Mouse (Mus musculus): ENCODE results near the gene Pitpnm2. TPM values are rescaled to one million over a fixed set of nuclear protein-coding genes. Genes with fewer than 3 reads are reported as not detected.
A peak's percentile ranks its signal among the peaks of the same experiment; 100 is the strongest.

Pitpnm2 gene
- polyA plus RNA-seq, 1 experiment from 2014 or later: 1.9 TPM

DNA sequence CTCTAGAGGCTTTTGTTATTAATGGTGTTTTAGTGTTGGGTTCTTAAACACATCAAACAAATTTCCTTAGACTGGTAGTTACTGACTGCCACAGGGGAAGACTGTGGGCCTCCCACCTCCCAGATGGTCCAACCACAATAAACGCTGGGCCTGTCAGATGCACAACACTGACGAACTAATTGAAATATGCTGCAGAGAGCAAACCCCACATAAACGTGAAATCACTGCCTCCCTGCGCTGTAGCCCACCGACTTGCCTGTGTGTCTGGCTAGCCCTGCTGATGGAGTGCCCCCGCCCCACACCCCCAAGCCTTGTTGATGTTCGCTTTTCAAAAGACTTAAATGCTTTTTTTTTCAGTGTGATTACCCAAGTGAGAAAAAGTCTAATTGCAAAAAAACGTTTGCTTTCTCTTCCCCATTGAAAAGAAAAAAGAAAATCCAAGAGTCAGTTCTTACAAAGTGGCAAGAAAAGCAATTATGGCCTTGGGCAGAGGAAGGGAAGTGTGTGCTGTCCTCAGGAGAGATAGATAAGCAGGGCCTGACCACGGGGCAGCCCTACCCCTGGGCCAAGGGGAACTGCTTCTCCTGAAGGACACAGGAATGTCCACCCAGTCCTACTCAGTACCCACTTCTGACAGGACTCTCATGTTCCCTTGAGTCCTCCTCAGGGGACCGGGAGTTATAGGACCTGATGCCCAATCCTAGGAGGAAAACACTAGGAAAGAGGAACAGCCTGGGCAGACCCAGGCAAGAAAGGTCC, 7.7 kb downstream of the Pitpnm2 start:
- H3K4me1 ChIP-seq (ENCODE audit: control insufficient read depth, low read depth, low read length): peaks cover 3% of the 10 kb centered on the region
- no peak overlapping the region for H3K4me3 ChIP-seq (ENCODE audit: low read depth, low read length)
- H3K27ac ChIP-seq (ENCODE audit: low read length): no peak overlapping the region
- no peaks in the 10 kb centered on the region for H3K9me3 ChIP-seq (replicated peaks; ENCODE audit: control insufficient read depth, low read length)
- 36% methylated on average over 10 of the region's 10 CpGs for WGBS (ENCODE audit: insufficient replicate concordance)
- no peaks in the 10 kb centered on the region for H3K27me3 ChIP-seq (ENCODE audit: control insufficient read depth, insufficient read depth, low read depth, low read length)
- H3K4me2 ChIP-seq (ENCODE audit: low read depth, low read length): no peak overlapping the region
- H3K9ac ChIP-seq (ENCODE audit: low read depth, low read length): no peak overlapping the region
- ATAC-seq (ENCODE audit: low read depth): no peak
- H3K36me3 ChIP-seq (ENCODE audit: control insufficient read depth, insufficient read depth): peaks cover 4% of the 10 kb centered on the region

DNA sequence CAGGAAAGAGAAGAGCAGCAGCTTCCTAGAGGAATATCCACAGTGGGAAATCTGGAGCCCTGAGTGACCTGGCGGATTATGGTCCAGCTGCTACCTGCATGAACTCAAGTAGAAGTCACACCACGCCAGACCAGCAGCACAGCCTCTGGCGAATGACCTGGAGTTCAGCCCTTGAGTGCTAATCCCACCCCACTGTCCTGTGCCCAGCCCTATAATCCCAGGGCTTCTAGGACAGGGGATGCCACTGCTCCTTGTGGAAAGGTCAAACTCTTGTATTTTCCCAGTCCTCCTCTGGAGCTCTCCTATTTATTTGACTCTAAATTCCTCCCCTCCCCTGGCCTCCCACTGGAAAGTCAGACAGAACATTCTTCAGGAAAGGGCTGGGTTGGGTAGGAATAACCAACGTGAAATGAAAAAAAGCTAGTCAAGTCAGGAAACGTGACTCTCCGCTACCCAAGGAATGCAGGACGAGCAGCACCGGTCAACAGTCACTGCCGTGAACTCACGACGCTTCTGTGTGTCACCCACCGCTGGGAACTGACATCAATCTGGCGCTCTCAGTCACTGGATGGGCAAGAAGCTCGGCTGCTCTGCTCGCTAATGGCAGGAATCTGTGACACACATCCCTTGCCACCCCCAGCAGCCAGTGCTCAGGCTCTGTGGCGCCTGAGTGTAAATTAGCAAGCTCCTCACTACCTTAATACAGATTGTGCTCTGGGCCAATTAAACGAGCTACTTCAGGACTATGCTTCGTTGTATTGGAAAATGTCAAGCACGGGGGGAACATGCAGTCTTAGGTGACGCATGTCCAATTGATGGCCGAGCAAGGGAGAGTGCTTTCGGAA, 8.5 kb downstream of the Pitpnm2 start:
- no peak for ATAC-seq (ENCODE audit: low read depth)
- Histone ChIP-seq H3K27me3 (ENCODE audit: control insufficient read depth, insufficient read depth, low read depth, low read length) (no peaks in the 10 kb centered on the region), H3K4me2 (ENCODE audit: low read depth, low read length) (no peak overlapping the region), H3K9ac (ENCODE audit: low read depth, low read length) (no peak overlapping the region), H3K9me3 (replicated peaks; ENCODE audit: control insufficient read depth, low read length) (no peaks in the 10 kb centered on the region), H3K4me3 (ENCODE audit: low read depth, low read length) (no peak overlapping the region), H3K4me1 (ENCODE audit: control insufficient read depth, low read depth, low read length) (peaks cover 3% of the 10 kb centered on the region), H3K36me3 (ENCODE audit: control insufficient read depth, insufficient read depth) (no peaks in the 10 kb centered on the region), H3K27ac (ENCODE audit: low read length) (no peak overlapping the region)
- 57% methylated on average over 22 of the region's 22 CpGs for WGBS (ENCODE audit: insufficient replicate concordance)

DNA sequence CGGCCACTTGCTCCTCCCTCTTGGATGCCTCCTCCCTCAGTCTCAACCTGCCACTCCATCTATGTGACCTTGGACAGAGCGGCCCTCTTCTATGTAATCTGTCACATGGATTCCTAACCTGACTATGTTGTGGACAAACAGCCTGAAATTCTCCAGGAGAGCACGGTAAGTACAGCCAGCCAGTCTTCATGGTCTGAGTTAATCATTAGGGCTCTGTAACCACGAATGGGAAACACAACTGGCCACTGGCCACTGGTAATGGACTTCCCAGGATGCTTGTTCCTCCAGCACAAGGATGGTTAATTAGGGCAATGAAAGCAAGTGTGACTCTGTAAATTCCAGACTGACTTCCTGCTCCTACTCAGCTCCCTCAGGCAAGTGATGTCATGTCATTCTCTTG, 13.4 kb downstream of the Pitpnm2 start:
- peak; percentile 73 for ATAC-seq (ENCODE audit: low read depth)
- Histone ChIP-seq H3K9me3 (replicated peaks; ENCODE audit: control insufficient read depth, low read length) (no peaks in the 10 kb centered on the region), H3K4me2 (ENCODE audit: low read depth, low read length) (no peak overlapping the region), H3K27ac (ENCODE audit: low read length) (peak overlapping the region; percentile 83), H3K9ac (ENCODE audit: low read depth, low read length) (no peak overlapping the region), H3K36me3 (ENCODE audit: control insufficient read depth, insufficient read depth) (no peaks in the 10 kb centered on the region), H3K4me1 (ENCODE audit: control insufficient read depth, low read depth, low read length) (peaks cover 29% of the 10 kb centered on the region), H3K4me3 (ENCODE audit: low read depth, low read length) (no peak overlapping the region), H3K27me3 (ENCODE audit: control insufficient read depth, insufficient read depth, low read depth, low read length) (no peaks in the 10 kb centered on the region)
- 64% methylated on average over 4 of the region's 4 CpGs for WGBS (ENCODE audit: insufficient replicate concordance)

DNA sequence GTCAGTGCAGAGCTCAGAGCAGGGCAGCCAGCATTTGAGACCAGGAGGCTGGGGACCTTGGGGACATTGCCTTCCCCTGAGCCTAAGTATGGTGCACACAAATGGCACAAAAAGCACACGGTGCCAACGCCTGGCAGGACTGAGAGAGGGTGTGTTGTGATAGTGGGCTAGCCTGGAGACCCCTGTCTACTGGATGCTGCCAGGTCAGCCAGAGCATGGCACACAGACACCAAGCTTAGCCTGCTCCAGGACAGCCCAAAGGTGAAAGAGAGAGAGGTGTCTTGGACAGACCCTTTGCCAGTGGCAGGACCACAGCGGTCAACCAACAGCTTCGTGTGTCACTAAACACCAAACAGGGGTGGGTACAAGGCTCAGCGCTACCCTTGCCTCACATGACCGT, 14.8 kb downstream of the Pitpnm2 start:
- ATAC-seq (ENCODE audit: low read depth): no peak
- no peaks in the 10 kb centered on the region for H3K36me3 ChIP-seq (ENCODE audit: control insufficient read depth, insufficient read depth)

DNA sequence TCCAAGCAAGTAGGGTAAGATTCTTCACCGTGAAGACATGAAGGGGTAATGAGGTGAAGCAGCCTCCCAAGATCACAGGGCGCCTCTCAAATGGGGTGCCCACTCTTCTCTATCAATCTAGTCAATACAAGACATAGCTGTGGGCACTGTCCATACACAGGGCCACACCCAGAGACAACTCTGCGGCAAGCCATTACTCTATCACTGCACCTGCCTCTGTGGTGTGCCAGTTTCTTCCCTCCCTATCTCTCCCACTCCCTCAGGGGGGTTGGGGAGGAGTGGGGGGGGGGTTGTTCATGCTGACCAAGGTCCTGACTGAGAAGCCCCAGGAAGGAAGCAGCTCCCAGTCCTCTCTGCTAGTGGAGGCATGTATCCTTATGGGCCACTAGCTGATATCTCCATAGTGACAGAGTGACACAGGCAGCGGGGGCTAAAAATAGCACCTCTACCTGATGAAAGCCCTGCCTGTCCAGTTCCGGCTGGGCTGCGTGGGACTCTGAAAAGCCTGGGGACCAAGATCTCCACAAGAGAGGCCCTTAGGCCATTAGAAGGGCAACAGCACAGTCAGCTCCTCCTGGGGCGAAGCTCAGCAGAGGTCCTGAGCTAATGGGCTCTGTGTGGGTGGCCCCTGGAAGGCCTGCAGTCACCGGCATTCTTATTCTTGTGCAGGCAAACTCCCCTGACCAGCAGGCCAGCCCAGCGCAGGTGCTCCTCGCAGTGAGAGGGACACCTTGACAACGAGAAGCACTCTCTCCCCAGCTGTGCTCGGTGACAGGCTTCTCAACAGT, 15.5 kb downstream of the Pitpnm2 start:
- H3K9me3 ChIP-seq (replicated peaks; ENCODE audit: control insufficient read depth, low read length): no peaks in the 10 kb centered on the region
- H3K27me3 ChIP-seq (ENCODE audit: control insufficient read depth, insufficient read depth, low read depth, low read length): no peaks in the 10 kb centered on the region
- no peak overlapping the region for H3K9ac ChIP-seq (ENCODE audit: low read depth, low read length)
- peak overlapping the region; percentile 87 for H3K27ac ChIP-seq (ENCODE audit: low read length)
- no peaks in the 10 kb centered on the region for H3K36me3 ChIP-seq (ENCODE audit: control insufficient read depth, insufficient read depth)
- no peak overlapping the region for H3K4me2 ChIP-seq (ENCODE audit: low read depth, low read length)
- peaks cover 35% of the 10 kb centered on the region for H3K4me1 ChIP-seq (ENCODE audit: control insufficient read depth, low read depth, low read length)
- no peak for ATAC-seq (ENCODE audit: low read depth)
- H3K4me3 ChIP-seq (ENCODE audit: low read depth, low read length): no peak overlapping the region
- 53% methylated on average over 12 of the region's 12 CpGs for WGBS (ENCODE audit: insufficient replicate concordance)

More for the DNA sequence above, 14.8 kb downstream of the Pitpnm2 start:
- Histone ChIP-seq H3K9ac (ENCODE audit: low read depth, low read length) (no peak overlapping the region), H3K27ac (ENCODE audit: low read length) (peak overlapping the region; percentile 87), H3K4me1 (ENCODE audit: control insufficient read depth, low read depth, low read length) (peaks cover 35% of the 10 kb centered on the region), H3K27me3 (ENCODE audit: control insufficient read depth, insufficient read depth, low read depth, low read length) (no peaks in the 10 kb centered on the region), H3K4me2 (ENCODE audit: low read depth, low read length) (no peak overlapping the region), H3K4me3 (ENCODE audit: low read depth, low read length) (no peak overlapping the region), H3K9me3 (replicated peaks; ENCODE audit: control insufficient read depth, low read length) (no peaks in the 10 kb centered on the region)
- 82% methylated on average over 6 of the region's 6 CpGs for WGBS (ENCODE audit: insufficient replicate concordance)

DNA sequence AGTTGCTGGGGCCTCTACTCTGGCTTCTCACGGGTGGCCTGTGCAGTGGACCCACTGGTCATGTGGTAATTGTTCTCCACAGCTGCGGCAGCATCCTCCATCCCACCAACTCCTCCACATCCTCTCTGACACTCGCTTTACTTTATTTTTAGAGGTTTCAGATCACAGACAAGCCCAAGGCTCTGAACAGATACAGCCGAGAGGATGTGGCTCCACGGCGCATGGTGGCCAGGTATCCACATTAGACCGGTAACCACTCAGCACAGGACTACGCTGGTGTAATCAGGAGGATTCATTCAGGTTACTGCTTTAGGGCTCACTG, 16.5 kb downstream of the Pitpnm2 start:
- no peak overlapping the region for H3K4me3 ChIP-seq (ENCODE audit: low read depth, low read length)
- no peaks in the 10 kb centered on the region for H3K9me3 ChIP-seq (replicated peaks; ENCODE audit: control insufficient read depth, low read length)
- 75% methylated on average over 8 of the region's 8 CpGs for WGBS (ENCODE audit: insufficient replicate concordance)
- ATAC-seq (ENCODE audit: low read depth): no peak
- no peak overlapping the region for H3K4me2 ChIP-seq (ENCODE audit: low read depth, low read length)
- no peak overlapping the region for H3K9ac ChIP-seq (ENCODE audit: low read depth, low read length)
- H3K4me1 ChIP-seq (ENCODE audit: control insufficient read depth, low read depth, low read length): peaks cover 35% of the 10 kb centered on the region
- H3K27me3 ChIP-seq (ENCODE audit: control insufficient read depth, insufficient read depth, low read depth, low read length): no peaks in the 10 kb centered on the region
- H3K36me3 ChIP-seq (ENCODE audit: control insufficient read depth, insufficient read depth): no peaks in the 10 kb centered on the region
- H3K27ac ChIP-seq (ENCODE audit: low read length): peak overlapping the region; percentile 87

DNA sequence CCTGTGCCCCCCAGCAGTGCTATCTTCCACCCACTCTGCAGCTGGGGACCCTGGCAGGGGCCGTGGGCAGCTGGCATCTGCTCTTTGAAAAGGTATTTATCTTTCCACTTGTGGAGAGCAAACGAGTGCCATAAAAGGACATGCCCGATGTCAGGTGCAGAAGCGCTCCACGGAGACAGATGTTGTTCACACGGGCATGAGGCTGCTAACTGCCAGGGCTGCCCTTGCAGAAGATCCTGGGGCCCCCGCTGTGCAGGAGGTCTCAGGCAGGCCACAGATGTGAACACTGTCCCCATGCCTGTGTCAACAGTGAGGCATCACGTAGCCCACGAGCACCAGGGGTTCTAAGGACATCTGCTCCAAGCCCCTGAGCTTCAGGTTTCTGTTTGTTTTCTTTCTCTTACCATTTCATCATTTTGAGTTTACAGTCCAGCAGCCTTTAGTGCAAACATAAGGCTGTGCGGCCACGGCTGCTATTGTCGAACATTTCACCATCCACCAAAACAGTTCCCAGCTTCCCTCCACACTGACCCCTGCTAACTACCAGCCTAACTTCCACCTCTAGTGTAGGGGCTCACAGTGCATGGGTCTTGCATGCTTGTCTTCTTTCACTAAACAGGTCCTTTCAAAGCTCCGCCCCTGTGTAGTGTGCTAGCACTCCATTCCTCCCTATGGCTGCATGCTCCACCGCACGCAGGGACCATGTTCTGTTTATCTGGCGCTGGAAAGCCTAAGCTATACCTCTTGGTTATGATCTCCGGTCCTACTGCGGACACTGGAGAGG, 17.0 kb downstream of the Pitpnm2 start:
- Histone ChIP-seq H3K27me3 (ENCODE audit: control insufficient read depth, insufficient read depth, low read depth, low read length) (no peaks in the 10 kb centered on the region), H3K9me3 (replicated peaks; ENCODE audit: control insufficient read depth, low read length) (no peaks in the 10 kb centered on the region), H3K4me1 (ENCODE audit: control insufficient read depth, low read depth, low read length) (peaks cover 35% of the 10 kb centered on the region), H3K36me3 (ENCODE audit: control insufficient read depth, insufficient read depth) (no peaks in the 10 kb centered on the region), H3K4me3 (ENCODE audit: low read depth, low read length) (no peak overlapping the region), H3K9ac (ENCODE audit: low read depth, low read length) (0 out of 2 replicates have a peak overlapping the region, but pooled peaks have one; percentile 24), H3K4me2 (ENCODE audit: low read depth, low read length) (no peak overlapping the region), H3K27ac (ENCODE audit: low read length) (peak overlapping the region; percentile 93)
- peak; percentile 80 for ATAC-seq (ENCODE audit: low read depth)
- 60% methylated on average over 18 of the region's 18 CpGs for WGBS (ENCODE audit: insufficient replicate concordance)

DNA sequence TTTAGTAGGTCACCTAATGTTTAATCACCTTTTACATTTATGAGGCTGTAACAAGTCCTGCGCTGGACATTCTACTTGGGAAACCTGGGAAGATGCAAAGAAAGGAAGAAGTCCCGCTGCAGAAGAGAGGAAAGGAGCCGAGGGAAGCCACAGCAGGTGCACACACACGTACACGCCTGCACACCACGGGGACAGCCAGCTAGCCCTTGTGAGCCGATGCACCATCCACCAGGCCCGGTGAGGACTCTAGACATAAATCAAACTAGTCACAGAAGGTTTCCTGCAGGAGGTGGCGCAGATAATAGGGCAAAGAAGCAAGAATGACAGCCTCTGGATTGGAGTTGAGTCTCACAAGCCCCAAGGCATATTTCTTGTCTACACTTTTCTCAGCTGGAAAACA, 19.1 kb downstream of the Pitpnm2 start:
- H3K36me3 ChIP-seq (ENCODE audit: control insufficient read depth, insufficient read depth): no peaks in the 10 kb centered on the region
- H3K27ac ChIP-seq (ENCODE audit: low read length): no peak overlapping the region
- H3K4me3 ChIP-seq (ENCODE audit: low read depth, low read length): no peak overlapping the region
- H3K4me1 ChIP-seq (ENCODE audit: control insufficient read depth, low read depth, low read length): peaks cover 54% of the 10 kb centered on the region
- 51% methylated on average over 9 of the region's 9 CpGs for WGBS (ENCODE audit: insufficient replicate concordance)
- H3K9ac ChIP-seq (ENCODE audit: low read depth, low read length): no peak overlapping the region
- no peak overlapping the region for H3K4me2 ChIP-seq (ENCODE audit: low read depth, low read length)
- H3K27me3 ChIP-seq (ENCODE audit: control insufficient read depth, insufficient read depth, low read depth, low read length): no peaks in the 10 kb centered on the region
- no peak for ATAC-seq (ENCODE audit: low read depth)
- H3K9me3 ChIP-seq (replicated peaks; ENCODE audit: control insufficient read depth, low read length): no peaks in the 10 kb centered on the region

Data from liver, embryonic 16.5 days (tissue).